Mouse (Mus musculus) midbrain, postnatal 0 days (tissue): ENCODE results near the gene Med27. TPM values are rescaled to one million over a fixed set of nuclear protein-coding genes. Genes with fewer than 3 reads are reported as not detected.
A peak's percentile ranks its signal among the peaks of the same experiment; 100 is the strongest.

Experiments used
- ATAC-seq: fragments of 200-750 bp; cut with Nextera tagmentation; 2 replicates; pipeline ENCODE4 v1.8.0; 2017; ENCODE audit warnings: moderate number of reproducible peaks, mild to moderate bottlenecking, moderate TSS enrichment, moderate library complexity; ENCODE audit not compliant: low FRiP score
- DNase-seq: peaks from one replicate; pipeline ENCODE4 v3.0.0-alpha.2; 2015; ENCODE audit warnings: low spot score
- H3K27ac ChIP-seq: fragments of 300-500 bp; sonication (generic); 2 replicates; pipeline ENCODE4 v1.5.1; 2014; ENCODE audit warnings: low read depth, mild to moderate bottlenecking, low read length, mixed read lengths
- H3K27me3 ChIP-seq: fragments of 300-500 bp; sonication (generic); 2 replicates; pipeline ENCODE4 v1.6.1; 2014; ENCODE audit warnings: low read length, control low read depth, mixed read lengths; ENCODE audit not compliant: insufficient read depth
- H3K36me3 ChIP-seq: fragments of 300-500 bp; sonication (generic); 2 replicates; pipeline ENCODE4 v1.6.1; 2014; ENCODE audit warnings: low read length, control low read depth, mixed read lengths; ENCODE audit not compliant: insufficient read depth
- H3K4me1 ChIP-seq: fragments of 300-500 bp; sonication (generic); 2 replicates; pipeline ENCODE4 v1.6.1; 2014; ENCODE audit warnings: mild to moderate bottlenecking, control low read depth, antibody characterized with exemption, low read length, mixed read lengths; ENCODE audit not compliant: insufficient read depth
- H3K4me2 ChIP-seq: fragments of 300-500 bp; sonication (generic); 2 replicates; pipeline ENCODE4 v1.6.1; 2014; ENCODE audit warnings: low read depth, mild to moderate bottlenecking, low read length, mixed read lengths; ENCODE audit not compliant: poor library complexity, severe bottlenecking
- H3K4me3 ChIP-seq: fragments of 300-500 bp; sonication (generic); 2 replicates; pipeline ENCODE4 v1.5.1; 2014; ENCODE audit warnings: low read depth, mild to moderate bottlenecking, low read length, moderate library complexity
- H3K9ac ChIP-seq: fragments of 300-500 bp; sonication (generic); replicated peaks from 2 replicates; pipeline ENCODE4 v1.6.1; 2014; ENCODE audit warnings: mild to moderate bottlenecking, low read length, moderate library complexity, mixed read lengths; ENCODE audit not compliant: poor library complexity, severe bottlenecking
- H3K9me3 ChIP-seq: fragments of 300-500 bp; sonication (generic); 2 replicates; pipeline ENCODE4 v1.6.1; 2016; ENCODE audit warnings: low read length, control low read depth
- CTCF ChIP-seq: IDR thresholded peaks from 2 replicates; pipeline ENCODE4 v1.5.1; 2016; ENCODE audit warnings: antibody characterized with exemption, mild to moderate bottlenecking
- WGBS: fragments of 180-500 bp; shearing (Covaris S2); extraction: QIAGEN DNeasy Blood & Tissue Kit; methylation state at CpG from one replicate; pipeline ENCODE4 v1.1.7; 2014; 5-methylcytosine and 5-hydroxymethylcytosine counted together
- polyA plus RNA-seq: library from polyadenylated mRNA; unstranded; fragments of >200 nt; fragmentation: Nextera tagmentation; extraction: Ambion mirVana; gene quantifications from 2 replicates; pipeline ENCODE4 v1.2.1, GENCODE M21; 2015
- total RNA-seq: library from RNA; depleted of rRNA; stranded (reverse); fragments of >200 nt; gene quantifications from 2 replicates; pipeline ENCODE4 v1.2.3, GENCODE M21; 2014

Gene Med27
- total and polyA plus RNA-seq, 2 experiments from 2014 or later = 58.0 to 65.0 TPM

DNA sequence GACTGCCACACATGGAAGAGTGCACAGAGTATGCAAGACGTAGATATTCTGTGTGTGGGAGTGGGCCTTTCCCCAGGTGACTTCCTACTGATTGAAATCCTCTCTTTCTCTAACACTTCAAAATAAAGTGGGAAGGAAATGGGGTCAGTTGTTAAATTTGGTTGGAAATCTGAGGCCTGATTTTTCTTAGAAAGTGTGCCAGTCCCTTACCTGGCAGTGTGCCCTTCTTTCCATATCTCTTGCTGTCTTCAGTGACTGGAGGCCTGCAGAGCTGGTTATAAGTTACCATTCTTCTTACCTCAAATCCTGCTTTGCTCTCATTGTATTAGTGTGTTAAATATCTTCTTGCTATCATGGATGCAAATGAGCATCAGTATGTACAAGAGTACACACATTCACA is 92.4 kb downstream of the Med27 start:
- WGBS = 73% methylated on average over 1 of the region's 1 CpGs
- H3K9me3 ChIP-seq = no peaks in the 10 kb centered on the region
- H3K27ac ChIP-seq = no peak overlapping the region
- no peak overlapping the region for H3K9ac ChIP-seq
- DNase-seq (no peak), ATAC-seq (no peak)
- H3K36me3 ChIP-seq = no peaks in the 10 kb centered on the region
- no peaks in the 10 kb centered on the region for H3K4me1 ChIP-seq
- H3K27me3 ChIP-seq = no peaks in the 10 kb centered on the region
- no peak overlapping the region for H3K4me2 ChIP-seq
- H3K4me3 ChIP-seq = no peak overlapping the region
- no peak for TF ChIP-seq CTCF

GRCm38 (mm10) chr2:29439396-29439795 is 92.8 kb downstream of the Med27 start:
- no peak for DNase-seq
- no peak for ATAC-seq

GRCm38 (mm10) chr2:29439857-29440502 is 93.4 kb downstream of the Med27 start:
- TF ChIP-seq CTCF = no peak
- no peak overlapping the region for H3K4me3 ChIP-seq
- ATAC-seq (no peak), DNase-seq (no peak)
- H3K27me3 ChIP-seq = no peaks in the 10 kb centered on the region
- no peaks in the 10 kb centered on the region for H3K4me1 ChIP-seq
- H3K36me3 ChIP-seq = no peaks in the 10 kb centered on the region
- H3K9me3 ChIP-seq = no peaks in the 10 kb centered on the region
- no peak overlapping the region for H3K27ac ChIP-seq
- WGBS = 38% methylated on average over 7 of the region's 7 CpGs
- no peak overlapping the region for H3K9ac ChIP-seq
- H3K4me2 ChIP-seq = no peak overlapping the region

More at GRCm38 (mm10) chr2:29439396-29439795, 92.8 kb downstream of the Med27 start:
- WGBS = 68% methylated on average over 7 of the region's 7 CpGs
- no peak overlapping the region for H3K9ac ChIP-seq
- no peak overlapping the region for H3K4me2 ChIP-seq
- TF ChIP-seq CTCF = no peak
- H3K27ac ChIP-seq = no peak overlapping the region
- no peaks in the 10 kb centered on the region for H3K9me3 ChIP-seq
- H3K4me3 ChIP-seq = no peak overlapping the region
- H3K36me3 ChIP-seq = no peaks in the 10 kb centered on the region
- H3K27me3 ChIP-seq = no peaks in the 10 kb centered on the region
- H3K4me1 ChIP-seq = no peaks in the 10 kb centered on the region

GRCm38 (mm10) chr2:29442275-29442674 is 95.7 kb downstream of the Med27 start:
- TF ChIP-seq CTCF = no peak
- DNase-seq (no peak), ATAC-seq (no peak)
- no peak overlapping the region for H3K9ac ChIP-seq
- H3K27me3 ChIP-seq = no peaks in the 10 kb centered on the region
- H3K4me3 ChIP-seq = no peak overlapping the region
- H3K9me3 ChIP-seq = no peaks in the 10 kb centered on the region
- no peak overlapping the region for H3K4me2 ChIP-seq
- H3K27ac ChIP-seq = no peak overlapping the region
- no peaks in the 10 kb centered on the region for H3K4me1 ChIP-seq
- no peaks in the 10 kb centered on the region for H3K36me3 ChIP-seq

DNA sequence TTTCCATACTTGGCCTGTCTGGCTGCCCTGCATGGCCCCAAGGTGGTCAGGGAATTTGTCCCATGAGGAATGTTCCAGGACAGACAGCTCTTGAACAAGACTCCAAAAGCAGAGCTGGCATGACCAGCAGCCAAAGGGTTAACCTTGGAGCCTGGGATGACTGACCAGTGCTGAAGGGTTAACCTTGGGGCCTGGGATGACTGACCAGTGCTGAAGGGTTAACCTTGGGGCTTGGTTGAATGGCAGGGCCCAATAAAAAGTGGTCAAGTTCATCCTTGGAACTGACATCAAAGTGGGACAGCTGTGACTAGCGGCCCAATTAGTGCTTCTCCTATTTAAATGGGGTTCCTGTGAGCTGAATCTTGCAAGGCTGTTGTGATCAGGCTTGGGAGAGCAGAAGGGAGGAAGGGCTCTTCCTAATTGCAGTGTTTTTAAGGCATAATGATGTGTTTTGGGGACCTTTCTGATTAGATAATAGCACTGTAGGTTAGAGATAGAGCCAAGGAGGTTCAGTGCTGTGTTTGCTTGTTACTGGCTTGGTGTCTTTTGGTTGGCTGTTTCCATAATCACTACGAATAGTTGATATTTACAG is 97.1 kb downstream of the Med27 start:
- no peak overlapping the region for H3K27ac ChIP-seq
- no peaks in the 10 kb centered on the region for H3K27me3 ChIP-seq
- 82% methylated on average over 2 of the region's 2 CpGs for WGBS
- no peaks in the 10 kb centered on the region for H3K9me3 ChIP-seq
- no peaks in the 10 kb centered on the region for H3K36me3 ChIP-seq
- H3K9ac ChIP-seq = no peak overlapping the region
- DNase-seq (no peak), ATAC-seq (no peak)
- peaks cover 3% of the 10 kb centered on the region; the same call in 1 of the 2 replicates for H3K4me1 ChIP-seq
- H3K4me3 ChIP-seq = no peak overlapping the region
- H3K4me2 ChIP-seq = no peak overlapping the region
- no peak for TF ChIP-seq CTCF

DNA sequence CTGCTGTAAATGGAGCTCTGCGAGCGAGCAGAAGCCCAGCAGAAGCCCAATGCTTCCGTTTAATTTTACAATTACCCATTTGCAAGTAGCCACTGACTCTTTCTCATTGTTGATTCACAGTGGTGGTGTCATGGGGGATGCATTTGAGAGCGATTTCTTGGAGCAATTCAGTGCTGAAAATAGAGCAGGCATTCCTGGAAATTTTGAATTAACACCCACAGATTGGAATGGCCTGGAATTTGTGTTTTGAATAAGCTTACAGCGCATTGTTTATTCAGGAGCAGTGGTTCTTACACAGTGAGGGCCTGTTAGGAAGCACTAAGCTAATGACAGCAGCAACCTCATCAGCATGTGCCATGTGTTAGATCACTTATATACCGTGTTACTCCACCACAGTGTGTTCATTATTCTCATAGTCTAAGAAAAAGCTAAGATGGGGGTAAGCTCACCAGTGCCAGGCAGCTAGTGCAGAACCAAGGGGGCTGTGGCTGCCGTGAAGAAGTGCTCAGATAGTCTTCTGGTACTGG is 101.9 kb downstream of the Med27 start:
- H3K4me3 ChIP-seq = no peak overlapping the region
- TF ChIP-seq CTCF = no peak
- 48% methylated on average over 7 of the region's 7 CpGs for WGBS
- no peaks in the 10 kb centered on the region for H3K9me3 ChIP-seq
- no peaks in the 10 kb centered on the region for H3K27me3 ChIP-seq
- H3K4me1 ChIP-seq = peaks cover 18% of the 10 kb centered on the region; the same call in 1 of the 2 replicates
- H3K9ac ChIP-seq = no peak overlapping the region
- no peak overlapping the region for H3K4me2 ChIP-seq
- no peaks in the 10 kb centered on the region for H3K36me3 ChIP-seq
- DNase-seq (peak; percentile 39), ATAC-seq (no peak)
- H3K27ac ChIP-seq = peak overlapping the region; percentile 59
